Mouse (Mus musculus): ENCODE results near the gene Usp2. TPM values are rescaled to one million over a fixed set of nuclear protein-coding genes. Genes with fewer than 3 reads are reported as not detected.
A peak's percentile ranks its signal among the peaks of the same experiment; 100 is the strongest.

Usp2 gene
- polyA plus RNA-seq, 1 experiment, result 6.6 TPM

GRCm38 (mm10) chr9:44135731-44136411, 69.0 kb downstream of the Usp2 start:
- Histone ChIP-seq H3K4me3 (ENCODE audit: insufficient read depth, low read length) (peak overlapping the region; percentile 85), H3K27ac (ENCODE audit: insufficient read depth, low read length) (0 out of 2 replicates have a peak overlapping the region, but pooled peaks have one; percentile 6), H3K4me1 (ENCODE audit: control insufficient read depth, insufficient read depth, low read length) (no peaks in the 10 kb centered on the region)
- TF ChIP-seq POLR2A (IDR thresholded peaks at IDR 0.05; ENCODE audit: low read depth, low read length) (no peak), CTCF (IDR thresholded peaks at IDR 0.05; ENCODE audit: borderline replicate concordance, insufficient read depth, low read length) (no peak)

DNA sequence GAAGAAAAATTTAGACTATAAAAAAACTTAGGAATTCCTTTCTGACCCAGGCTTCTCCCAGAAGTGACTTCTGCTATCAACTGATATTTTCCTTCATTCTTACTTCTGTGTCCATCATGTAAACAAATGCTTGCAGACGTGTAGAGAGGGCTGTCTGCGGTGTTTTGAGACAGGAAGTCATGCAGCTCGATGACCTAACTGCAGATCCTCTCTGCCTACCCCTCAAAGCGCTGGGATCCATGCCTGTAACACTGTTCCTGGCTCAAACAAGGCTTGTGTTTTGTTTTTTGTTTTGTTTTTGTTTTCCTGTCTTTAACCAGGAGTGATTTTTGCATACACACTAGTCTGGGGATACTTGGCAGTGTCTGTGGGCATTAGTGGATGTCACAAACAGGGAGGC, 71.0 kb downstream of the Usp2 start:
- no peak for TF ChIP-seq POLR2A (IDR thresholded peaks at IDR 0.05; ENCODE audit: low read depth, low read length)
- no peak for TF ChIP-seq CTCF (IDR thresholded peaks at IDR 0.05; ENCODE audit: borderline replicate concordance, insufficient read depth, low read length)
- H3K4me3 ChIP-seq (ENCODE audit: insufficient read depth, low read length), result no peak overlapping the region
- H3K4me1 ChIP-seq (ENCODE audit: control insufficient read depth, insufficient read depth, low read length), result no peaks in the 10 kb centered on the region
- no peak overlapping the region for H3K27ac ChIP-seq (ENCODE audit: insufficient read depth, low read length)

DNA sequence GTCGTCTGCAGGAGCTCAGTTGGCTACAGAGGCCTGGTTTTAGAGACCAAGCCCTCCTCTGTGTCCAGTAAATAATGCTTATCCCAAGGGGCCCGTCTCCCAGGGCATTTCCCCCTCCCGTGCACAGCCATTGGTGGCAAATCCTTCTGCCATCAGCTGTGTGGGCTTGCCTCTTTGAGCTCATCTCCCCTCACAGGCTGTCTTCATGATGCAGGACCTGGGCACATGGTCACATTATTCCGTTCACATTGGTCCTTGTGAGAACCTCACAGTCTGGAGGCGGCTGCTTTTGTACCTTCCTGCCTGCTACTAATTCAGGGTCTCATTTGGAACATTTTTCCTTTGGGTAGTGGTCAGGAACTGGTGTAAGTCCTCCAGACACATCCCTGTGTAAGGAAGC, 75.1 kb downstream of the Usp2 start:
- TF ChIP-seq CTCF (IDR thresholded peaks at IDR 0.05; ENCODE audit: borderline replicate concordance, insufficient read depth, low read length) (no peak), POLR2A (IDR thresholded peaks at IDR 0.05; ENCODE audit: low read depth, low read length) (no peak)
- Histone ChIP-seq H3K4me1 (ENCODE audit: control insufficient read depth, insufficient read depth, low read length) (no peaks in the 10 kb centered on the region), H3K27ac (ENCODE audit: insufficient read depth, low read length) (no peak overlapping the region), H3K4me3 (ENCODE audit: insufficient read depth, low read length) (no peak overlapping the region)

GRCm38 (mm10) chr9:44143421-44143820, 76.6 kb downstream of the Usp2 start:
- Histone ChIP-seq H3K4me1 (ENCODE audit: control insufficient read depth, insufficient read depth, low read length) (peaks cover 2% of the 10 kb centered on the region; the same call in 1 of the 2 replicates), H3K27ac (ENCODE audit: insufficient read depth, low read length) (peak overlapping the region; percentile 31; the same call in 1 of the 2 replicates), H3K4me3 (ENCODE audit: insufficient read depth, low read length) (no peak overlapping the region)
- TF ChIP-seq CTCF (IDR thresholded peaks at IDR 0.05; ENCODE audit: borderline replicate concordance, insufficient read depth, low read length) (no peak), POLR2A (IDR thresholded peaks at IDR 0.05; ENCODE audit: low read depth, low read length) (no peak)

GRCm38 (mm10) chr9:44144023-44144717, 77.3 kb downstream of the Usp2 start:
- Histone ChIP-seq H3K4me3 (ENCODE audit: insufficient read depth, low read length) (no peak overlapping the region), H3K27ac (ENCODE audit: insufficient read depth, low read length) (no peak overlapping the region), H3K4me1 (ENCODE audit: control insufficient read depth, insufficient read depth, low read length) (peaks cover 2% of the 10 kb centered on the region; the same call in 1 of the 2 replicates)
- TF ChIP-seq POLR2A (IDR thresholded peaks at IDR 0.05; ENCODE audit: low read depth, low read length) (no peak), CTCF (IDR thresholded peaks at IDR 0.05; ENCODE audit: borderline replicate concordance, insufficient read depth, low read length) (peak; percentile 33; the same call in 1 of the 2 replicates)

DNA sequence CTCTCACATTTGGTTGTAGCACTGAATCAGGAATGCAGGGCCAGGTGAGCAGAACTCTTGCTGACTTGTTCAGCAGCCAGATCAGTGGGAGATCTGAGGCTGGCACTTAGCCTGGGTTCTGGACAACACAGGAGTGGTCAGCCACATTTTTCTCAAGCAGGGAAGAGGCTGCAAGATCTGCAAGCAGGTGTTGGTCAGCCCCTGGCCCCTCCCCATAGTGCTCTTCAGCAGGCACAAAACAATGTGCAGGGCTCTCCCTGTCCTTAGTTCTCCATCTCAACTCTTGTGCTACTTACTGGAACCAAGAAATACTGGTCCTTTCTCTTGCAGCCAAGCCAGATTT, 77.9 kb downstream of the Usp2 start:
- peaks cover 2% of the 10 kb centered on the region; the same call in 1 of the 2 replicates for H3K4me1 ChIP-seq (ENCODE audit: control insufficient read depth, insufficient read depth, low read length)
- H3K27ac ChIP-seq (ENCODE audit: insufficient read depth, low read length), result no peak overlapping the region
- no peak overlapping the region for H3K4me3 ChIP-seq (ENCODE audit: insufficient read depth, low read length)
- TF ChIP-seq POLR2A (IDR thresholded peaks at IDR 0.05; ENCODE audit: low read depth, low read length) (no peak), CTCF (IDR thresholded peaks at IDR 0.05; ENCODE audit: borderline replicate concordance, insufficient read depth, low read length) (no peak)

Other genes starting within 250 kb of the Usp2 start
- 930 and 1,281 TPM in 2 replicates for gene Thy1, start 23.6 kb upstream of the Usp2 start, polyA plus RNA-seq (2011; ENCODE audit: insufficient read length, low read depth, missing spikeins)
- 0.12 TPM in 1 of 2 replicates, not detected in the other for gene Mfrp, start 34.7 kb downstream of the Usp2 start, polyA plus RNA-seq (2011; ENCODE audit: insufficient read length, low read depth, missing spikeins)
- 25.4 and 36.4 TPM in 2 replicates for gene C1qtnf5, start 40.2 kb downstream of the Usp2 start, polyA plus RNA-seq (2011; ENCODE audit: insufficient read length, low read depth, missing spikeins)
- 0.21 and 0.25 TPM in 2 replicates for gene Gm49380, start 46.5 kb downstream of the Usp2 start, polyA plus RNA-seq (2011; ENCODE audit: insufficient read length, low read depth, missing spikeins)
- 40.2 and 46.0 TPM in 2 replicates for gene Rnf26, start 46.5 kb downstream of the Usp2 start, polyA plus RNA-seq (2011; ENCODE audit: insufficient read length, low read depth, missing spikeins)
- 66.4 and 124 TPM in 2 replicates for gene Mcam, start 67.4 kb downstream of the Usp2 start, polyA plus RNA-seq (2011; ENCODE audit: insufficient read length, low read depth, missing spikeins)
- gene Cbl, start 167.0 kb downstream of the Usp2 start, polyA plus RNA-seq (2011; ENCODE audit: insufficient read length, low read depth, missing spikeins), result 44.1 and 47.7 TPM in 2 replicates
- not detected in 2 replicates for gene Ccdc153, start 173.7 kb downstream of the Usp2 start, polyA plus RNA-seq (2011; ENCODE audit: insufficient read length, low read depth, missing spikeins)
- not detected in 2 replicates for gene Pdzd3, start 184.4 kb downstream of the Usp2 start, polyA plus RNA-seq (2011; ENCODE audit: insufficient read length, low read depth, missing spikeins)
- 5.9 and 6.6 TPM in 2 replicates for gene Nlrx1, start 201.6 kb downstream of the Usp2 start, polyA plus RNA-seq (2011; ENCODE audit: insufficient read length, low read depth, missing spikeins)
- gene Abcg4, start 221.6 kb downstream of the Usp2 start, polyA plus RNA-seq (2011; ENCODE audit: insufficient read length, low read depth, missing spikeins), result 1.0 and 1.6 TPM in 2 replicates
- gene Hinfp, start 238.7 kb downstream of the Usp2 start, polyA plus RNA-seq (2011; ENCODE audit: insufficient read length, low read depth, missing spikeins), result 13.4 and 16.4 TPM in 2 replicates